Mouse (Mus musculus) stomach, embryonic 14.5 days (tissue): ENCODE data around the gene Eif2b5. TPM values are rescaled to one million over a fixed set of nuclear protein-coding genes. Genes with fewer than 3 reads are reported as not detected.
"Not testable (repeated sequence)": the region's sequence is repeated elsewhere in the genome, so short reads cannot be mapped to it uniquely, and the experiment has no call there.

ENCODE experiments used
- ATAC-seq: fragments of 200-750 bp; cut with Nextera tagmentation; 2 replicates; pipeline ENCODE4 v1.8.0; 2017; ENCODE audit warnings: low read depth, moderate TSS enrichment; ENCODE audit not compliant: insufficient number of reproducible peaks, insufficient read depth, low FRiP score
- H3K27ac ChIP-seq: fragments of 300-500 bp; sonication (generic); 2 replicates; pipeline ENCODE4 v1.5.1; 2014; ENCODE audit warnings: mild to moderate bottlenecking, low read length, moderate library complexity, mixed read lengths
- H3K27me3 ChIP-seq: fragments of 300-500 bp; sonication (generic); 2 replicates; pipeline ENCODE4 v1.6.1; 2014; ENCODE audit warnings: low read length, control low read depth, mixed read lengths; ENCODE audit not compliant: control insufficient read depth, insufficient read depth
- H3K36me3 ChIP-seq: fragments of 300-500 bp; sonication (generic); 2 replicates; pipeline ENCODE4 v1.6.1; 2014; ENCODE audit warnings: mild to moderate bottlenecking, control low read depth, low read length, moderate library complexity, mixed read lengths; ENCODE audit not compliant: control insufficient read depth, insufficient read depth
- H3K4me1 ChIP-seq: fragments of 300-500 bp; sonication (generic); 2 replicates; pipeline ENCODE4 v1.6.1; 2014; ENCODE audit warnings: low read length, control low read depth, mixed read lengths; ENCODE audit not compliant: control insufficient read depth, insufficient read depth
- H3K4me2 ChIP-seq: fragments of 300-500 bp; sonication (generic); replicated peaks from 2 replicates; pipeline ENCODE4 v1.6.1; 2014; ENCODE audit warnings: low read depth, low read length, control low read depth
- H3K4me3 ChIP-seq: fragments of 300-500 bp; sonication (generic); 2 replicates; pipeline ENCODE4 v1.5.1; 2014; ENCODE audit warnings: low read depth, low read length, control low read depth
- H3K9ac ChIP-seq: fragments of 300-500 bp; sonication (generic); replicated peaks from 2 replicates; pipeline ENCODE4 v1.6.1; 2014; ENCODE audit warnings: low read depth, mild to moderate bottlenecking, control low read depth, low read length, moderate library complexity, mixed read lengths
- H3K9me3 ChIP-seq: fragments of 300-500 bp; sonication (generic); 2 replicates; pipeline ENCODE4 v1.6.1; 2016; ENCODE audit warnings: low read depth, low read length, control low read depth; ENCODE audit not compliant: control insufficient read depth
- WGBS: fragments of 180-500 bp; shearing (Covaris S2); extraction: QIAGEN DNeasy Blood & Tissue Kit; methylation state at CpG from one replicate; pipeline ENCODE4 v1.1.7; 2014; 5-methylcytosine and 5-hydroxymethylcytosine counted together
- polyA plus RNA-seq: library from polyadenylated mRNA; unstranded; fragments of >200 nt; fragmentation: Nextera tagmentation; extraction: Ambion mirVana; gene quantifications from 2 replicates; pipeline ENCODE4 v1.2.1, GENCODE M21; 2014

Eif2b5 gene
- polyA plus RNA-seq, 1 experiment from 2014 or later: 87.3 TPM

GRCm38 (mm10) chr16:20481746-20482145 is 16.9 kb upstream of the Eif2b5 start:
- Histone ChIP-seq H3K4me2 (no peak overlapping the region), H3K4me1 (peaks cover 5% of the 10 kb centered on the region; the same call in 1 of the 2 replicates), H3K27ac (no peak overlapping the region), H3K4me3 (no peak overlapping the region), H3K9ac (no peak overlapping the region), H3K9me3 (no peaks in the 10 kb centered on the region), H3K36me3 (no peaks in the 10 kb centered on the region), H3K27me3 (no peaks in the 10 kb centered on the region)
- no peak for ATAC-seq
- WGBS: 84% methylated on average over 2 of the region's 2 CpGs

- whole genome bisulfite sequencing: 85% methylated on average over 6 of the region's 7 CpGs
- H3K27me3 ChIP-seq, H3K36me3 ChIP-seq, H3K4me3 ChIP-seq, H3K9ac ChIP-seq, H3K4me1 ChIP-seq, H3K9me3 ChIP-seq, ATAC-seq, H3K27ac ChIP-seq, H3K4me2 ChIP-seq: not testable (repeated sequence)
Measured at GRCm38 (mm10) chr16:20483716-20484115, 14.9 kb upstream of the Eif2b5 start.

- WGBS: 50% methylated on average over 4 of the region's 4 CpGs
- no peaks in the 10 kb centered on the region for H3K9me3 ChIP-seq
- H3K9ac ChIP-seq: no peak overlapping the region
- H3K4me1 ChIP-seq: no peaks in the 10 kb centered on the region
- no peak overlapping the region for H3K27ac ChIP-seq
- no peaks in the 10 kb centered on the region for H3K36me3 ChIP-seq
- no peaks in the 10 kb centered on the region for H3K27me3 ChIP-seq
- no peak overlapping the region for H3K4me2 ChIP-seq
- no peak overlapping the region for H3K4me3 ChIP-seq
- ATAC-seq: no peak
Measured at GRCm38 (mm10) chr16:20485061-20485460, 13.6 kb upstream of the Eif2b5 start.

GRCm38 (mm10) chr16:20486048-20486447 is 12.6 kb upstream of the Eif2b5 start:
- H3K27ac ChIP-seq: no peak overlapping the region
- ATAC-seq: no peak
- H3K4me1 ChIP-seq: no peaks in the 10 kb centered on the region
- no peak overlapping the region for H3K9ac ChIP-seq
- H3K4me3 ChIP-seq: no peak overlapping the region
- H3K9me3 ChIP-seq: no peaks in the 10 kb centered on the region
- H3K4me2 ChIP-seq: no peak overlapping the region
- no peaks in the 10 kb centered on the region for H3K27me3 ChIP-seq
- H3K36me3 ChIP-seq: no peaks in the 10 kb centered on the region
- 73% methylated on average over 3 of the region's 3 CpGs for WGBS

- no peak overlapping the region for H3K4me2 ChIP-seq
- 74% methylated on average over 1 of the region's 1 CpGs for WGBS
- no peak for ATAC-seq
- H3K27ac ChIP-seq: no peak overlapping the region
- H3K9me3 ChIP-seq: no peaks in the 10 kb centered on the region
- H3K9ac ChIP-seq: no peak overlapping the region
- H3K4me1 ChIP-seq: no peaks in the 10 kb centered on the region
- H3K27me3 ChIP-seq: no peaks in the 10 kb centered on the region
- H3K4me3 ChIP-seq: no peak overlapping the region
- H3K36me3 ChIP-seq: no peaks in the 10 kb centered on the region
Measured at GRCm38 (mm10) chr16:20488151-20488550, 10.5 kb upstream of the Eif2b5 start.

- not testable (repeated sequence) for H3K27ac ChIP-seq, ATAC-seq
- WGBS: 84% methylated on average over 9 of the region's 9 CpGs
Measured at GRCm38 (mm10) chr16:20488751-20489150, 9.9 kb upstream of the Eif2b5 start.

GRCm38 (mm10) chr16:20489233-20489632 is 9.4 kb upstream of the Eif2b5 start:
- Histone ChIP-seq H3K4me2 (no peak overlapping the region), H3K27me3 (no peaks in the 10 kb centered on the region), H3K4me1 (no peaks in the 10 kb centered on the region), H3K36me3 (no peaks in the 10 kb centered on the region), H3K9ac (no peak overlapping the region), H3K4me3 (no peak overlapping the region), H3K9me3 (no peaks in the 10 kb centered on the region), H3K27ac (no peak overlapping the region)
- no peak for ATAC-seq
- WGBS: 75% methylated on average over 2 of the region's 2 CpGs

More at GRCm38 (mm10) chr16:20488751-20489150, 9.9 kb upstream of the Eif2b5 start:
- not testable (repeated sequence) for H3K4me3 ChIP-seq, H3K4me2 ChIP-seq, H3K9ac ChIP-seq, H3K9me3 ChIP-seq, H3K36me3 ChIP-seq, H3K4me1 ChIP-seq, H3K27me3 ChIP-seq

- WGBS: 47% methylated on average over 2 of the region's 2 CpGs
- Histone ChIP-seq H3K27ac (no peak overlapping the region), H3K27me3 (no peaks in the 10 kb centered on the region), H3K9ac (no peak overlapping the region), H3K9me3 (no peaks in the 10 kb centered on the region), H3K4me3 (no peak overlapping the region), H3K4me2 (no peak overlapping the region), H3K36me3 (no peaks in the 10 kb centered on the region), H3K4me1 (no peaks in the 10 kb centered on the region)
- ATAC-seq: no peak
Measured at GRCm38 (mm10) chr16:20490581-20490980, 8.0 kb upstream of the Eif2b5 start.

GRCm38 (mm10) chr16:20491301-20491700 is 7.3 kb upstream of the Eif2b5 start:
- Histone ChIP-seq H3K4me3 (no peak overlapping the region), H3K9ac (no peak overlapping the region), H3K36me3 (no peaks in the 10 kb centered on the region), H3K4me2 (no peak overlapping the region), H3K9me3 (no peaks in the 10 kb centered on the region), H3K4me1 (no peaks in the 10 kb centered on the region), H3K27me3 (no peaks in the 10 kb centered on the region), H3K27ac (no peak overlapping the region)
- 62% methylated on average over 2 of the region's 2 CpGs for WGBS
- no peak for ATAC-seq
